Mouse (Mus musculus): ENCODE data around the gene Reep6. TPM values are rescaled to one million over a fixed set of nuclear protein-coding genes. Genes with fewer than 3 reads are reported as not detected.

Gene Reep6
- total RNA-seq, 2 experiments from 2014 or later, result 13.5 to 13.6 TPM

GRCm38 (mm10) chr10:80348244-80348781, 18.6 kb downstream of the Reep6 start, which contains the start of gene Adamtsl5:
Adamtsl5 (minus strand) TSS chr10:80348412.
- intact Hi-C loops (cut with DNase I), result loop anchor here (2.0 kb wide), 1 partner anchor 56 kb away; the partner anchor contains the start of gene Rps15

GRCm38 (mm10) chr10:80348981-80349380, 19.2 kb downstream of the Reep6 start:
- no peak for DNase-seq (ENCODE audit: extremely low spot score in 1 of 2, low spot score in 2 of 2)
- H3K4me3 ChIP-seq, result no peak overlapping the region
- intact Hi-C loops (cut with DNase I), result loop anchor here (2.0 kb wide), 1 partner anchor 56 kb away; the partner anchor contains the start of gene Rps15
- no peak for TF ChIP-seq CTCF (IDR thresholded peaks at IDR 0.05)
- no peak overlapping the region for H3K27ac ChIP-seq

More at GRCm38 (mm10) chr10:80348244-80348781, 18.6 kb downstream of the Reep6 start, which contains the start of gene Adamtsl5:
- 0 out of 2 replicates have a peak within 1 kb of the TSS, but pooled peaks have one; percentile 19 for H3K27ac ChIP-seq
- peak; percentile 64 for TF ChIP-seq CTCF (IDR thresholded peaks at IDR 0.05)
- H3K4me3 ChIP-seq, result peak within 1 kb of the TSS; percentile 38
- DNase-seq (ENCODE audit: extremely low spot score in 1 of 2, low spot score in 2 of 2), result no peak

GRCm38 (mm10) chr10:80350292-80350691, 20.5 kb downstream of the Reep6 start:
- peak; percentile 98 for TF ChIP-seq CTCF (IDR thresholded peaks at IDR 0.05)
- intact Hi-C loops (cut with DNase I), result loop anchor here (2.0 kb wide), 1 partner anchor 25 kb away; no protein-coding TSS in a partner anchor

GRCm38 (mm10) chr10:80351896-80352295, 22.1 kb downstream of the Reep6 start:
- Histone ChIP-seq H3K27ac (no peak overlapping the region), H3K4me3 (no peak overlapping the region)
- intact Hi-C loops (cut with DNase I), result loop anchor here (2.0 kb wide), 1 partner anchor 23 kb away; no protein-coding TSS in a partner anchor
- DNase-seq (ENCODE audit: extremely low spot score in 1 of 2, low spot score in 2 of 2), result no peak
- no peak for TF ChIP-seq CTCF (IDR thresholded peaks at IDR 0.05)

More at GRCm38 (mm10) chr10:80350292-80350691, 20.5 kb downstream of the Reep6 start:
- DNase-seq (ENCODE audit: extremely low spot score in 1 of 2, low spot score in 2 of 2), result peak; percentile 76 to 88
- no peak overlapping the region for H3K4me3 ChIP-seq
- no peak overlapping the region for H3K27ac ChIP-seq

- Histone ChIP-seq H3K4me3 (no peak overlapping the region), H3K27ac (no peak overlapping the region)
- no peak for TF ChIP-seq CTCF (IDR thresholded peaks at IDR 0.05)
- no peak for DNase-seq (ENCODE audit: extremely low spot score in 1 of 2, low spot score in 2 of 2)
- intact Hi-C loops (cut with DNase I), result no loop called here
Measured at GRCm38 (mm10) chr10:80352727-80353126, 23.0 kb downstream of the Reep6 start.

- no peak for TF ChIP-seq CTCF (IDR thresholded peaks at IDR 0.05)
- intact Hi-C loops (cut with DNase I), result no loop called here
- no peak overlapping the region for H3K4me3 ChIP-seq
- peak overlapping the region; percentile 40 for H3K27ac ChIP-seq
- no peak for DNase-seq (ENCODE audit: extremely low spot score in 1 of 2, low spot score in 2 of 2)
Measured at GRCm38 (mm10) chr10:80355431-80355830, 25.7 kb downstream of the Reep6 start.

GRCm38 (mm10) chr10:80356001-80356682, 26.4 kb downstream of the Reep6 start, which contains the start of gene Plk5:
Plk5 (plus strand) TSS chr10:80356459.
- DNase-seq (ENCODE audit: extremely low spot score in 1 of 2, low spot score in 2 of 2), result peak in 1 of 2 experiments; percentile 49
- no peak for TF ChIP-seq CTCF (IDR thresholded peaks at IDR 0.05)
- Histone ChIP-seq H3K4me3 (peak within 1 kb of the TSS; percentile 50), H3K27ac (peak within 1 kb of the TSS; percentile 40)
- intact Hi-C loops (cut with DNase I), result loop anchor here (2.0 kb wide), 1 partner anchor 15 kb away; no protein-coding TSS in a partner anchor

GRCm38 (mm10) chr10:80356737-80357136, 27.0 kb downstream of the Reep6 start:
- peak in 1 of 2 experiments; percentile 31 for DNase-seq (ENCODE audit: extremely low spot score in 1 of 2, low spot score in 2 of 2)
- intact Hi-C loops (cut with DNase I), result loop anchor here (2.0 kb wide), 1 partner anchor 14 kb away; no protein-coding TSS in a partner anchor
- TF ChIP-seq CTCF (IDR thresholded peaks at IDR 0.05), result no peak

GRCm38 (mm10) chr10:80357336-80357735, 27.6 kb downstream of the Reep6 start:
- intact Hi-C loops (cut with DNase I), result loop anchor here (2.0 kb wide), 1 partner anchor 13 kb away; no protein-coding TSS in a partner anchor
- Histone ChIP-seq H3K27ac (no peak overlapping the region), H3K4me3 (peak overlapping the region; percentile 50)
- TF ChIP-seq CTCF (IDR thresholded peaks at IDR 0.05), result no peak
- no peak for DNase-seq (ENCODE audit: extremely low spot score in 1 of 2, low spot score in 2 of 2)

More at GRCm38 (mm10) chr10:80356737-80357136, 27.0 kb downstream of the Reep6 start:
- Histone ChIP-seq H3K4me3 (peak overlapping the region; percentile 50), H3K27ac (peak overlapping the region; percentile 40; the same call in 1 of the 2 replicates)

- 0 out of 2 replicates have a peak overlapping the region, but pooled peaks have one; percentile 22 for H3K4me3 ChIP-seq
- intact Hi-C loops (cut with DNase I), result loop anchor here (2.0 kb wide), 1 partner anchor 13 kb away; no protein-coding TSS in a partner anchor
- DNase-seq (ENCODE audit: extremely low spot score in 1 of 2, low spot score in 2 of 2), result no peak
- no peak for TF ChIP-seq CTCF (IDR thresholded peaks at IDR 0.05)
- H3K27ac ChIP-seq, result no peak overlapping the region
Measured at GRCm38 (mm10) chr10:80357994-80358639, 28.4 kb downstream of the Reep6 start.

- Histone ChIP-seq H3K27ac (no peak overlapping the region), H3K4me3 (no peak overlapping the region)
- no peak for DNase-seq (ENCODE audit: extremely low spot score in 1 of 2, low spot score in 2 of 2)
- intact Hi-C loops (cut with DNase I), result no loop called here
- TF ChIP-seq CTCF (IDR thresholded peaks at IDR 0.05), result no peak
Measured at GRCm38 (mm10) chr10:80363734-80364133, 34.0 kb downstream of the Reep6 start.
